Mouse (Mus musculus): Measurements from ENCODE around the gene D430041D05Rik.

The D430041D05Rik gene

GRCm38 (mm10) chr2:104408351-104408750 is 2.5 kb downstream of the D430041D05Rik start:
- no peak for DNase-seq (ENCODE audit: low read depth, low spot score)

GRCm38 (mm10) chr2:104407913-104408312 is 2.9 kb downstream of the D430041D05Rik start:
- DNase-seq (ENCODE audit: low read depth, low spot score) = no peak

- DNase-seq (ENCODE audit: low read depth, low spot score) = no peak
Observed at GRCm38 (mm10) chr2:104404036-104404435, 6.8 kb downstream of the D430041D05Rik start.

GRCm38 (mm10) chr2:104398651-104399290 is 12.0 kb downstream of the D430041D05Rik start:
- no peak for DNase-seq (ENCODE audit: low read depth, low spot score)

- DNase-seq (ENCODE audit: low read depth, low spot score) = no peak
Observed at GRCm38 (mm10) chr2:104395961-104396360, 14.9 kb downstream of the D430041D05Rik start.

- no peak for DNase-seq (ENCODE audit: low read depth, low spot score)
Observed at GRCm38 (mm10) chr2:104394769-104395168, 16.0 kb downstream of the D430041D05Rik start.

- DNase-seq (ENCODE audit: low read depth, low spot score) = no peak
Observed at GRCm38 (mm10) chr2:104392700-104393312, 18.0 kb downstream of the D430041D05Rik start.

- DNase-seq (ENCODE audit: low read depth, low spot score) = peak; percentile 33
Observed at GRCm38 (mm10) chr2:104389231-104389630, 21.6 kb downstream of the D430041D05Rik start.

GRCm38 (mm10) chr2:104385941-104386340 is 24.9 kb downstream of the D430041D05Rik start:
- DNase-seq (ENCODE audit: low read depth, low spot score) = no peak

GRCm38 (mm10) chr2:104383589-104383988 is 27.2 kb downstream of the D430041D05Rik start:
- no peak for DNase-seq (ENCODE audit: low read depth, low spot score)

GRCm38 (mm10) chr2:104382813-104383212 is 28.0 kb downstream of the D430041D05Rik start:
- DNase-seq (ENCODE audit: low read depth, low spot score) = no peak

- DNase-seq (ENCODE audit: low read depth, low spot score) = no peak
Observed at GRCm38 (mm10) chr2:104379304-104379703, 31.5 kb downstream of the D430041D05Rik start.

- no peak for DNase-seq (ENCODE audit: low read depth, low spot score)
Observed at GRCm38 (mm10) chr2:104378791-104379190, 32.0 kb downstream of the D430041D05Rik start.

GRCm38 (mm10) chr2:104377990-104378389 is 32.8 kb downstream of the D430041D05Rik start:
- DNase-seq (ENCODE audit: low read depth, low spot score) = no peak

GRCm38 (mm10) chr2:104372156-104372555 is 38.7 kb downstream of the D430041D05Rik start:
- DNase-seq (ENCODE audit: low read depth, low spot score) = peak; percentile 90

GRCm38 (mm10) chr2:104371606-104372130 is 39.1 kb downstream of the D430041D05Rik start:
- peak; percentile 87 for DNase-seq (ENCODE audit: low read depth, low spot score)

- DNase-seq (ENCODE audit: low read depth, low spot score) = no peak
Observed at GRCm38 (mm10) chr2:104367836-104368298, 42.9 kb downstream of the D430041D05Rik start.

- no peak for DNase-seq (ENCODE audit: low read depth, low spot score)
Observed at GRCm38 (mm10) chr2:104367291-104367690, 43.5 kb downstream of the D430041D05Rik start.

GRCm38 (mm10) chr2:104359305-104359704 is 51.5 kb downstream of the D430041D05Rik start:
- no peak for DNase-seq (ENCODE audit: low read depth, low spot score)

GRCm38 (mm10) chr2:104358881-104359280 is 51.9 kb downstream of the D430041D05Rik start:
- DNase-seq (ENCODE audit: low read depth, low spot score) = no peak

GRCm38 (mm10) chr2:104356531-104356930 is 54.3 kb downstream of the D430041D05Rik start:
- DNase-seq (ENCODE audit: low read depth, low spot score) = no peak

GRCm38 (mm10) chr2:104354117-104354516 is 56.7 kb downstream of the D430041D05Rik start:
- no peak for DNase-seq (ENCODE audit: low read depth, low spot score)

- DNase-seq (ENCODE audit: low read depth, low spot score) = no peak
Observed at GRCm38 (mm10) chr2:104352204-104352493, 58.7 kb downstream of the D430041D05Rik start.

All from R1 (cell line).